Mouse (Mus musculus) heart, embryonic 16.5 days (tissue): ENCODE measurements around the gene 1700020N15Rik. TPM values are rescaled to one million over a fixed set of nuclear protein-coding genes. Genes with fewer than 3 reads are reported as not detected.
"Not testable (repeated sequence)": the region's sequence is repeated elsewhere in the genome, so short reads cannot be mapped to it uniquely, and the experiment has no call there.

Experiments
- ATAC-seq: fragments of 200-750 bp; cut with Nextera tagmentation; replicated peaks from 2 replicates; pipeline ENCODE4 v1.8.0; 2017; ENCODE audit warnings: moderate number of reproducible peaks; ENCODE audit not compliant: insufficient read depth, low FRiP score; ENCODE audit errors: extremely low read depth
- H3K27ac ChIP-seq: fragments of 300-500 bp; sonication (generic); 2 replicates; pipeline ENCODE4 v1.5.1; 2014; ENCODE audit warnings: mild to moderate bottlenecking, low read length, control low read depth, moderate library complexity
- H3K27me3 ChIP-seq: fragments of 300-500 bp; sonication (generic); 2 replicates; pipeline ENCODE4 v1.6.1; 2014; ENCODE audit warnings: low read length, mixed read lengths; ENCODE audit not compliant: control insufficient read depth, insufficient read depth
- H3K36me3 ChIP-seq: fragments of 300-500 bp; sonication (generic); 2 replicates; pipeline ENCODE4 v1.6.1; 2014; ENCODE audit not compliant: control insufficient read depth, insufficient read depth
- H3K4me1 ChIP-seq: fragments of 300-500 bp; sonication (generic); 2 replicates; pipeline ENCODE4 v1.6.1; 2014; ENCODE audit warnings: low read length, mixed read lengths; ENCODE audit not compliant: control insufficient read depth, insufficient read depth
- H3K4me2 ChIP-seq: fragments of 300-500 bp; sonication (generic); 2 replicates; pipeline ENCODE4 v1.6.1; 2014; ENCODE audit warnings: low read depth, mild to moderate bottlenecking, control low read depth, low read length
- H3K4me3 ChIP-seq: fragments of 300-500 bp; sonication (generic); 2 replicates; pipeline ENCODE4 v1.5.1; 2014; ENCODE audit warnings: mild to moderate bottlenecking, control low read depth, low read length
- H3K9ac ChIP-seq: fragments of 300-500 bp; sonication (generic); 2 replicates; pipeline ENCODE4 v1.6.1; 2014; ENCODE audit warnings: low read length, control low read depth
- H3K9me3 ChIP-seq: fragments of 300-500 bp; sonication (generic); replicated peaks from 2 replicates; pipeline ENCODE4 v1.6.1; 2016; ENCODE audit warnings: low read length; ENCODE audit not compliant: control insufficient read depth
- WGBS: fragments of 180-500 bp; shearing (Covaris S2); extraction: QIAGEN DNeasy Blood & Tissue Kit; methylation state at CpG from one replicate; pipeline ENCODE4 v1.1.7; 2014; 5-methylcytosine and 5-hydroxymethylcytosine counted together
- polyA plus RNA-seq: library from polyadenylated mRNA; unstranded; fragments of >200 nt; fragmentation: Nextera tagmentation; extraction: Ambion mirVana; gene quantifications from 2 replicates; pipeline ENCODE4 v1.2.1, GENCODE M21; 2015

Gene 1700020N15Rik
- not detected in 2 replicates for polyA plus RNA-seq

DNA sequence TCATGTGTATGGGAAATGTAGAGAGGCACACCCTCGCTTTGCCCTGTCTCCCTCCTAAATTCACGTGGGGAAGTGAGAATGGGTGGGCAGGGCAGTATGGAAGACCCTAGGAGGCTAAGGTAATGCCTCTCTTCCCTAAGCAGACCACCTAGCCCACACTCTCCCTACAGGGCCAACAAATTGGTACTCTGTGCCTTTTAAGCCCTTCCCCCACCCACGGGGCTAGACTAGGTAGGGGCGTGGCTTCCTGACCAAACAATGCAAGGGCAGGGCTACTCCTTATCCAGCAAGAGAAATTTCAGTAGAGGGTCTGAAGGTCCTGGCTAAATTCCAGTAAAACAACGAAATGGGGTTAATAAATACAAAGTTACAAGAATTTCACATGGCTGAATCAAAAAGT is at the start of gene 1700020N15Rik:
TSS of gene 1700020N15Rik (plus strand) at position 301 of the 400 bp plus-strand sequence.
- not testable (repeated sequence) for ATAC-seq, H3K4me1 ChIP-seq, H3K9ac ChIP-seq, H3K27me3 ChIP-seq, H3K36me3 ChIP-seq, H3K4me2 ChIP-seq, H3K9me3 ChIP-seq, H3K4me3 ChIP-seq, H3K27ac ChIP-seq
- WGBS: 73% methylated on average over 3 of the region's 5 CpGs

DNA sequence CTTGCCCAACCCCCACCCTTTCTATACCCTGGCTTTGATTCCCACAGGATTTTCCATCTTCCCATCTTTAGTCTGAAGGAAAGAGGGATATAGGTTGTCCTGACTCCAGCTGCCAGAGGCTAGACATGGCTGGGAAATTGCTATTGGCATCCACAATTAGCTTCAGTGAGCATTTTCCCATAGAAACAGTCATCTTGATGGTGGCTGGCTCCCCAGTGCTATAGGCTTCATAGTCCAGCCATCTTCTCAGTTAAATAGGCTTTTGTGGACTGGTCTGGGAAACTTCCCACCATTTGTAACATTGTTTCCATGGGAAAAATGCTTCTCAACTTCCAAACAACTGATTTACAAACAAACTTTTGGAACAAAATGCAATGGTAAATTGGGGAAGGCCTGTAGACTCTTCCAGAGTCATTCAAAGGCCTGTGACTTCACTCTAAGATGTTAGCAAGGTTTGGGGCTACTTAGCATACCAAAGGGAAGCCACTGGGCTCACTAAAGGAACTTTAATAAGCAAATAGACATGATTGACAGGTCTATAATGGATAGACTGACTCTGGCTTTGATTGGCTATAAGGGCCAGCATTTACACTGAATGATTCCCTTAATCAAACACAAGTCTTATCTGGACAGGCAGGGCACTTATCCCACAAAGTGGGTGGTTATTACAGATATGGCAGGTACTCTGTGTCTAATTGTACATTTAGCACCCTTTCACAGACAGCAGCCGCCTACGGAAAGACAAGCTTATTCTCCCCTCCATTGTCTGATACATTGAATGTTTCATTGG is 31.9 kb downstream of the 1700020N15Rik start:
- Histone ChIP-seq H3K27me3 (no peaks in the 10 kb centered on the region), H3K9me3 (no peaks in the 10 kb centered on the region), H3K4me3 (no peak overlapping the region), H3K4me1 (no peaks in the 10 kb centered on the region), H3K4me2 (no peak overlapping the region), H3K36me3 (no peaks in the 10 kb centered on the region), H3K27ac (no peak overlapping the region), H3K9ac (no peak overlapping the region)
- ATAC-seq: no peak
- WGBS: 75% methylated on average over 2 of the region's 2 CpGs
